Mouse (Mus musculus): ENCODE measurements around the gene Rfc4. TPM values are rescaled to one million over a fixed set of nuclear protein-coding genes. Genes with fewer than 3 reads are reported as not detected.

Gene Rfc4
- polyA plus RNA-seq, 1 experiment from 2014 or later, result 182 TPM

Other genes starting within 250 kb of the Rfc4 start
- gene Ahsg, start 236.5 kb downstream of the Rfc4 start, polyA plus RNA-seq (2014; fragmentation: Nextera tagmentation; extraction: Ambion mirVana), result 0.11 TPM in 1 of 2 replicates, not detected in the other
- gene Fetub, start 209.4 kb downstream of the Rfc4 start, polyA plus RNA-seq (2014; fragmentation: Nextera tagmentation; extraction: Ambion mirVana), result not detected in 2 replicates
- 0.08 and 0.36 TPM in 2 replicates for gene Hrg, start 176.7 kb downstream of the Rfc4 start, polyA plus RNA-seq (2014; fragmentation: Nextera tagmentation; extraction: Ambion mirVana)
- gene Kng2, start 98.3 kb downstream of the Rfc4 start, polyA plus RNA-seq (2014; fragmentation: Nextera tagmentation; extraction: Ambion mirVana), result not detected in 2 replicates
- 0.10 TPM in 1 of 2 replicates, not detected in the other for gene Kng1, start 69.9 kb downstream of the Rfc4 start, polyA plus RNA-seq (2014; fragmentation: Nextera tagmentation; extraction: Ambion mirVana)
- gene Eif4a2, start 20.3 kb downstream of the Rfc4 start, polyA plus RNA-seq (2014; fragmentation: Nextera tagmentation; extraction: Ambion mirVana), result 230 and 239 TPM in 2 replicates
- gene Adipoq, start 18.8 kb upstream of the Rfc4 start, polyA plus RNA-seq (2014; fragmentation: Nextera tagmentation; extraction: Ambion mirVana), result not detected in 2 replicates
- 32.7 and 34.1 TPM in 2 replicates for gene St6gal1, start 97.0 kb upstream of the Rfc4 start, polyA plus RNA-seq (2014; fragmentation: Nextera tagmentation; extraction: Ambion mirVana)